Mouse (Mus musculus) gastrocnemius, postnatal 14 days (tissue): Measurements from ENCODE around the gene Olfr1416. TPM values are rescaled to one million over a fixed set of nuclear protein-coding genes. Genes with fewer than 3 reads are reported as not detected.
"Not testable (repeated sequence)": the region's sequence is repeated elsewhere in the genome, so short reads cannot be mapped to it uniquely, and the experiment has no call there.

Experiments
- DNase-seq: peaks from one replicate; pipeline ENCODE4 v3.0.0; 2021; ENCODE audit warnings: mixed read lengths
- intact Hi-C: fragments of 180-260 bp; cut with DNase I; formaldehyde crosslinking; loops from one replicate; pipeline ENCODE4 v1.15.1; 2025; ENCODE audit warnings: low total_unique reads
- long read RNA-seq, 2 experiments: library from polyadenylated mRNA; stranded (forward); transcript quantifications; one replicate each; pipeline ENCODE4 v2.0.0; 2021
- total RNA-seq, 2 experiments: library from RNA; stranded (reverse); gene quantifications; 2 replicates each; pipeline ENCODE4 v1.2.3; 2021

Olfr1416 gene
- total RNA-seq, result not detected
- long read RNA-seq, experiment 1, result 0 reads
- long read RNA-seq, experiment 2, result 0 reads

GRCm38 (mm10) chr1:92485013-92485412 lies at the start of gene Olfr1416:
Gene Olfr1416 (minus strand): TSS chr1:92485113.
- intact Hi-C loops, result no loop called here
- DNase-seq, result no peak

DNA sequence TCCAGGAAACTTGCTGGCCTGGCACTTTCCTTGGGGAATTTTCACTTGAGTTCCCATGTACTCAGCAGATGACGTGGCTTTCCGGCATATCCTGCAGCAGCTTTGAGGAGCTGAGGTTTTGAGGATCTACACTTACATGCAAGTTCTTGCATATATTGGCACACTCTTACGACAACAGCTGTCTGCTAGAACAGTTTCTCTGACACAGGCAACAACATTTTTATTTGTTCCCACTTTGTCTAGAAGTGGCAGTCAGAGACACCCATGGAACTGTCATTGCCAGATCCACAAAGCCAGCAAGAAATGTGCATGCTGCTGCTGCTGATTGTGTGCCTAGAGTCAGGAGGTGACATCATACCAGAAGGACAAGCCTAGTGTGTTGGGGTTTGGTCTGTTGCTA lies 38.9 kb upstream of the Olfr1416 start:
- no peak for DNase-seq
- intact Hi-C loops, result loop anchor here (5.0 kb wide), 1 partner anchor 84 kb away; the partner anchor contains the start of gene Olfr1410

- peak; percentile 33 for DNase-seq
- intact Hi-C loops, result loop anchor here (5.0 kb wide), 1 partner anchor 86 kb away; the partner anchor contains the start of gene Olfr1410
Observed at GRCm38 (mm10) chr1:92521376-92521775, 36.5 kb upstream of the Olfr1416 start.

DNA sequence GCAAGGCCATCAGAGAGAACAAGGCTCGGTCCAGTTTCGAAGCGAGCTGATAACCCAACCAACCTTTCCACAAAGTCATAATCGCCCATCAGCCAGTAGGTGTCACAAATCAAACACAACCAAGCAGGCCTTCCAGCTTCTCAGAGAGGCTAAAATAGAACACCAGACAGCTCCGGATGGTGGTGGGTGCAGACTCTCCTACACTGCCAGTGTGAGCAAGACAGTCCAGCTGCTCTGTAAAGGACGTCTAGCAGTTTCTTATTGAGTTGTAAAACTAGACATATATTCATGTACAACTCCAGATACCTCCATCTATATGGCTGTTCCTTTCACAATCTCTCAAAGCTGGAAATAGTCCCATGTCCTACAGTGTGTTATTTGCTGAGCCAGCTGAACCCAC lies 34.1 kb upstream of the Olfr1416 start:
- intact Hi-C loops, result no loop called here
- DNase-seq, result no peak

DNA sequence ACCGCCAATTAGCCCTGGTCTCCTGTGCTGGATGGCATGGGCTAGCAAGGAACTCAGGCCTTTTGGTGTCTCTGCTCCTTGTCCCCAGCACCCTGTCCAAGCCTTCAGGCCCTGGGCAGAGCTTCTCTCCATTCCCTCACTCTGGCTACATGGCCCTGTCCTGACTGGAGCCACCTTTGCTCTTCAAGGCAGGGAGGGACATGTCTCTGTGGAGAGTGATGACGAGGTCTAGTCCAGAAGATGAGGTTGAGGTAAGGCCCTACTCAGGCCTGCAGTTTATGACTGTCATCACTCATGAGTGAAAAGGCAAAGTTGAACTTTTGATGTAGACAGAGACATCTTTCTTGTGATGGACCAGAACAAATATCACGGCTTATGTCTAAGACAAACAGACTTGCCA lies 33.6 kb upstream of the Olfr1416 start, which contains the start of gene Olfr1414:
TSS of gene Olfr1414 (minus strand) at position 101 of the 400 bp plus-strand sequence.
- DNase-seq, result no peak
- intact Hi-C loops, result no loop called here

DNA sequence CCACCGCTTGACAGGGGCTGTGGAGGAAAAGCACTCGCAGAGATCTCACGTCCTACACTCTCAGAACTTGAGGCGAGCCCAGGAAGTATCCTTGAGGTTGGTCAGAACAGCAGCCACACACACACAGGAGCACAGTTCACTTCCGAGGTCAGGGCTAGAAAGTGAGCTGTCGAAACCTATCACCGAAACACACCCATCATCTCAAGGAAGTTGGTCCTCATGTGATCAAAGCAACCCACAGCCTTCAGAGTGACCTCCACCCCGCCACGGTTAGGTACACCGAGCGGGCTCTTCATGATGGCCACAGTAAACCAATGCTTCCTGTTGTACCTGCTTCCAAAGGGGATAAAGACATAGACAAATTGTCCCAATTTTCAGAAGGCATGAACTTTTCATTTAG lies 30.5 kb upstream of the Olfr1416 start:
- no peak for DNase-seq
- intact Hi-C loops, result no loop called here

DNA sequence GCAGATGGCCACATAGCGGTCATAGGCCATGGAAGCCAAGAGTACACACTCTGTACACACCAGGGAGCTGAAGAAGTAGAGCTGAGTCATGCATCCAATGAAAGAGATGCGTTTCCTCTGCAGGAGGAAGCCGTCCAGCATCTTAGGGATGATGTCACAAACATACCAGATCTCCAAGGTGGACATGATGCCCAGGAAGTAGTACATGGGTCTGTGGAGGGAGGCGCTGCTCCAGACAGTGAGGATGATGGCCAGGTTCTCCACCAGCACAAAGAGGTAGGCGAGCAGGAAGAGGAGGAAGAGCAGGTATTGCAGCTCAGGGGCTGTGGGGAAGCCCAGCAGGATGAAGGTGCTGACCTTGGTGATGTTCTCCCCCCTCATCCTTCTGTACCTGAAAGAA lies 26.7 kb upstream of the Olfr1416 start:
- intact Hi-C loops, DNase-seq: not testable (repeated sequence)

GRCm38 (mm10) chr1:92496001-92496400 lies 11.1 kb upstream of the Olfr1416 start, which contains the start of gene Olfr1415:
Gene Olfr1415 (minus strand): TSS chr1:92496101.
- intact Hi-C loops, result no loop called here
- DNase-seq, result no peak

DNA sequence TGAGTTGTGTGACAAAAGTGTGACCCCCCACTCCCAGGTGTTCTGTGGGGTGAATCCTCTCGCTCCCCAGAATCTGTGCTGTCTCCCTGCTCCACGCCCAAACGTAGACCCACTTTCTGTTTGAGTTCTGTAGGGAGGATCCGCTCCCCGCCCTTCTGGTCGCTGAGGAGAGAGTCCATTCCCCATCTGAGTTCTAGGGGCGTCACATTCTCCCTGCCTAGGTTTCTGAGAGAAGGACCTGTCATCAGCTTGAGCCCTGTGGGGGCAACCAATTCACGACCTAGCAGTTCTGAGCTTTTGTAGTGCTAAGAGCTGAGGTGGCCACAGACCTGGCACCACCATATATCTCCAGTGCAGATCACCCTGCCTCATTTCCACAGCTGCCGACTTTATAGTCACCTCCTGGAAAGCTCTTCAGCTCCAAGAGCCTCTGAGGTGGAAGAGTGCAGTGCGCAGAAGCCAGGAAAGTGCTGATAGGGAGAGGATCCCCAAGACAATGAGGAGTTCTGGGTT lies 10.8 kb downstream of the Olfr1416 start:
- intact Hi-C loops, result no loop called here
- no peak for DNase-seq

- peak; percentile 93 for DNase-seq
- intact Hi-C loops, result no loop called here
Observed at GRCm38 (mm10) chr1:92473165-92474041, 11.5 kb downstream of the Olfr1416 start, which contains the start of gene Ndufa10. Gene Ndufa10 (minus strand): TSS chr1:92473860.

DNA sequence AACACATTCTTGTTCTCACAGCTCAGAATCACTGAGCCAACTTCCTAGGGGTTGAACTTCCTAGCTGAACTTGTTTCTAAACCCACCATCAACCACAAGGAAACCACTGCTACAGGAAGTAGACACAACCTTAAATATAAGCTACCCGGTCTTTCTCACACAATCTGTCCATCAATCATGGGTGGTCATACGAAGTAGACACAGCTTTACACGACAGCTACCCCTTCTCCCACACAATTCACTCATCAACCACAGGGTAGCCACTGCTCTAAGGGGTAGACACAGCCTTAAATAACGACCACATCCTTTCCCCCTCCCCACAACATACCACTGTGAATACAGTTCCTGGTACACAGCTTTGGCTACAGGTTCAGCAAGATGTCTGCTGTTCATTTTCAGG lies 16.0 kb downstream of the Olfr1416 start:
- intact Hi-C loops, result no loop called here
- DNase-seq, result no peak

DNA sequence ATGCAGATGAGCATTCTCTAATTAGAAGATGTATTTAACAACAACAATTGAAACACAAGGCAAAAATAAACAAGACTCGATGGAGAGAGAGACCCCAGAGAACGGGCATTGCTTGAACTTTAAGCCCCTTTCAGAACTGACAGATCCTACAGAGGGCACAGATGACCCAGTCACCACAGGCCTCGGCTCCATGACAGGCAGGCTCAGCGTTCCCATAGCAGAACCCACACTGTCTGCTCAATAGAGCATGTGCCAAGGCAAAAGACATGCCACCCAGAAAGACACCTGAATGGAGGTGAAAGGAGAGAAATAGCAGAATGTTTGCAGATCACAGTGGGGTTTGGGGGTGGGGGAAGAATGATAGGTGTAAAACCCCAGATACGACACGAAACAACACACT lies 26.5 kb downstream of the Olfr1416 start:
- no peak for DNase-seq
- intact Hi-C loops, result no loop called here

DNA sequence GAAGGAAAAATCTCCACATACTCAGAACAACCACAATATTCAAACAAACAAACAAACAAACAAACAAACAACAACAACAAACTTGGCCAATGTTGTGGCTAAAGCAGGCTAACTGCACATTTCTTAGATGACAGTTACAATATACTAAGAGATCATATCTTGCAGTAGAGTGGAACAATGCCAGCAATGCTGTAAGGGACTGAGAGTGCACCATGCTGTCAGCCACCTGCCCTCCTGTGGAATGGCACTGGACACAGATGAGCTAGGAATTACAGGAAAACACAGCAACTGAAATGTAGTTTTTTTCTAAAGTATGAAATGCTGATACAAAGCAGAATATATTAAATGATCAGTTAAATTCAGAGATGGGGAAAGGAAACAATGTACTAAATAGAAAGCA lies 27.2 kb downstream of the Olfr1416 start:
- DNase-seq, result no peak
- intact Hi-C loops, result no loop called here

DNA sequence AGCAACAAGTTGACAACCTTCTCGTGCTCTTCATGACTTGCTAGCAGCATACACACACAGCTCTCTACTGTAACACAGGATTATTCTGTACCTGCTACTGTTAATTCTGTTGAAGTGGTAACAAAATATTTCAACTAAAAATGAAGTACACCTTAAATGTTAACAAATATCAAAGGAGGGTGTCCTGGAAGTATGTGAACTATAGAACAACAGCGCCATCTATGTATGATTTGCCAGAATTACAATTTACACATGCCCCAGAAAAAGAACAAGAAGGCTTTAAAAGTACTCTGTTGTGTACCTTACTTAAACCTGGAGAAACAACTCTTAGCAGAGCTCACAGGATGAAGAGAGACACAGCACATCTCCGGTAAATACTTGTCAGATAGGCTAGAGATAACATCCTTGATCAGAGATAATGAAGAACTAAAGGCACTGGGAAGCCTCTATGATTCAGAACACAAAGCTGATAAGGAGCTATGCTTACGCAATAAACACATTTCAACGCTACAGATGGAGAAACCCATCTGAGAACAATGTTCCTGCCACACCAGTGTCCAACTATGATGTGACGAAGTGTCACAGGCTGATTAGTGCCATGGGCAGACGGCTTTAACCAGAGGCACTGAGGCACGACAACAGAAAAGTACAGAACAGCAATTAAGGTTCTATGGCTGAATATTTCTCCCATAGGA lies 31.0 kb downstream of the Olfr1416 start:
- no peak for DNase-seq
- intact Hi-C loops, result loop anchor here (5.0 kb wide), 1 partner anchor 487 kb away; no protein-coding TSS in a partner anchor

GRCm38 (mm10) chr1:92448293-92448692 lies 36.6 kb downstream of the Olfr1416 start:
- DNase-seq, result peak; percentile 22
- intact Hi-C loops, result no loop called here

DNA sequence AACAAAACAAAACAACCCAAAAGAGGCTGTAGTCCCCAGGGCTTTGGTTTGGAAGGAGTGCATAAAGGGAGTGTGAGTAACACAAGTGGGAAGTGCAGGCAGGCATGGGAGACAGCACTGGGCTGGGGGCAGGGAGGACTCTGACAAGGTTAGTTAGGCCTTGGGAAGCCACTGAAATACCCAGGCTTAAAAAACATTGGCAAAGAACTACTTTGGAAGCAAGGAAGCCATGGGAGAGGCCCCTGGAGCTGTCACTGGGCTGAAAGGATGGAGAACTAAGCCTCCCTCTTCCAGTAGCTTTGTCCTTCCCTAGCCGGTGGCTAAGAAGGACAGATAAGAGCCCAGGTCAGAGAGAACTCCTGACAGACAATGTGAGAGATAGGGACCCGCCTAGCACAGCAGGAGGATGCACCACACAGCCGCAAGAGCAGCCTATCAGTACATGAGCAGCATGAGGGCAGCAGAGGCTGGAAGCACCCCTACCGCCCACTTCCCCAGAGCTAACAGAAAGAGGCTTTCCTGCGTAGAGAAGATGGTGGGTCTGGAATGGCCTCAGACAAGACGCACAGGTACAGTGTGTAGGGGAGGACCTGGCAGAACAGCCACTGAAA lies 43.4 kb downstream of the Olfr1416 start:
- intact Hi-C loops, result no loop called here
- DNase-seq, result no peak

GRCm38 (mm10) chr1:92440066-92440750 lies 44.7 kb downstream of the Olfr1416 start:
- DNase-seq, result no peak
- intact Hi-C loops, result no loop called here

DNA sequence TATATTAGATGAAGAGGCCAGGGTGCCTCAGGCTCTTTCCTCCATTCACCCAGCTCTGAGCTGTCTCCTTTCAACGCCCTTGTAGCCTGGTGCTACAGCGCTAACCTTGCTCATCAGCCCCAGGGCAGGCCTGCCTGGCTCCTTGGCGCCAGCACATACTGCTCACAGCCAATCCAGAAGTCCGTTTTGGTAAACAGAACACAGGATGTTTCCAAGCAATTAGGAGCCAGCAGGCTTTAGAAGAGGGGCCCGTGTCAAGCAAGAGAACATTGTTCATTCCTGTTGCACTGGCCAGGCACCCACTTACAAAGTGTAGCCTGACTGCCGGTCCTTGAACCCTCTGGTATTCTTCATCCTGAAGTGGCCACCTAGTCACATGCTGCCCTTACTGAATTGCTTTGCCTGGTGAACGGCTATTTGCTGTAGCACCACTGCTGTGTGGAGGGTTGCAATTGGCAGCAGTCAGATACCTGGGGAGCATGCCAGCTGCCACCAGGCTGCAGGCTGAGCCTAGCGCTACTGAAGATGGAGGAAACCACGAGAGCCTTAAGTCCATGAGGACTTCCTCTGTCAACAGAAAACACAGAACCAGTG lies 47.1 kb downstream of the Olfr1416 start:
- peak; percentile 30 for DNase-seq
- intact Hi-C loops, result no loop called here

DNA sequence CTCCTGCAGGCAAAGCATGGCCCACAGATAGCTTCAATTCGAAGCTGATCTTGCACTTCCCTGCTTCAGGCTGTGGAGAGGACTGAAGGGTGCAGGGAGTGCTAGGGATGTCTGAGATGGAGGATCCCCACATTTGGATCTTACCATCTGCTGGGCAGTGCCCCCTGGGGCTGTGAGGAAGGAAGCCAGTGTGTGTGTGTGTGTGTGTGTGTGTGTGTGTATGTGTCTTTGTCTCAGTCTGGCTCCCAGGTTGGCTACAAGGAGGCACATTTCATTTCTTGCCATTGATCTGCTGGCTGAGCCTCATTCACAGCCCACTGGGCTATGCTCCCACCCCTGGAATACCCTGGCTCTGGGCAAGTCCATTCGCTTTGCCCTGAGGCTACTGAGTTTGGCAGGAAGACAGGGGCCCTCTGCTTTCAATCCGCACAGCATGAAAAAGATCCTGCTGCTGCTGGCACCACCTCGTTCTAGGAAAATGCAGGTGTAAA lies 48.0 kb downstream of the Olfr1416 start:
- DNase-seq, result no peak
- intact Hi-C loops, result no loop called here
